In genomic region chr5:107775875-107776274, GRCm38 (mm10) we compare ENCODE assay signal across 26 mouse cellular contexts. TPM values are rescaled to one million over a fixed set of nuclear protein-coding genes. Genes with fewer than 3 reads are reported as not detected.
DNase-seq lines count a peak whose midpoint lies in the region; ATAC-seq lines count a peak whose summit lies in the region.
"Had no signal": no experiment of that assay in that cellular context is flagged by ENCODE, and none has a peak within 500 bp of the region (broad histone marks: within the 10 kb centered on the region; RNA-seq: fewer than 3 reads in every experiment).

No protein-coding gene starts in this region.

- no peak overlapping the region for H3K27ac ChIP-seq in forebrain, embryonic 11.5 days (ENCODE audit: low read depth, low read length)

- peak; percentile 27 for DNase-seq in heart, adult 11 months
- DNase-seq in heart, adult 9 months (ENCODE audit: low spot score in 2 of 2) = no peak
- no peak for DNase-seq in forebrain, embryonic 11.5 days (ENCODE audit: low spot score)
- DNase-seq in thymus, postnatal 14 days = no peak
- DNase-seq in frontal cortex, postnatal 10 days (ENCODE audit: low spot score in 2 of 2) = no peak
- DNase-seq: adrenal gland, adult 2 months; adrenal gland, adult 8-10 months; adrenal gland, postnatal 10 days; adrenal gland, postnatal 14 days; adrenal gland, postnatal 25 days; adrenal gland, postnatal 36 days; B cell, adult 2 months; cerebellum, adult 11 months; cerebellum, adult 11-12 months had no signal

- H3K36me3 ChIP-seq in forebrain, embryonic 11.5 days (ENCODE audit: control insufficient read depth, insufficient read depth, low read length) = no peaks in the 10 kb centered on the region

- H3K4me3 ChIP-seq in forebrain, embryonic 11.5 days (ENCODE audit: low read depth, low read length) = no peak overlapping the region

- H3K27me3 ChIP-seq in forebrain, embryonic 11.5 days (ENCODE audit: control insufficient read depth, insufficient read depth, low read length) = no peaks in the 10 kb centered on the region
- H3K27me3 ChIP-seq: CH12.LX, Patski had no signal

- no peaks in the 10 kb centered on the region for H3K4me1 ChIP-seq in forebrain, embryonic 11.5 days (replicated peaks; ENCODE audit: control insufficient read depth, insufficient read depth, low read length)

- WGBS in forebrain, embryonic 11.5 days = 98% methylated on average over 1 of the region's 1 CpGs

- H3K4me2 ChIP-seq in forebrain, embryonic 11.5 days (ENCODE audit: low read depth, low read length, severe bottlenecking) = no peak overlapping the region

- no peaks in the 10 kb centered on the region for H3K9me3 ChIP-seq in forebrain, embryonic 11.5 days (ENCODE audit: control insufficient read depth, low read length)
- H3K9me3 ChIP-seq: G1E had no signal

- no peak overlapping the region for H3K9ac ChIP-seq in forebrain, embryonic 11.5 days (ENCODE audit: low read length)

- ATAC-seq in granulocyte monocyte progenitor cell, adult 5-6 weeks (replicated peaks; ENCODE audit: poor library complexity, severe bottlenecking) = peak; percentile 60
- ATAC-seq in megakaryocyte, adult 5-6 weeks (ENCODE audit: poor library complexity, severe bottlenecking) = peak; percentile 60
- peak; percentile 46; the same call in 1 of the 2 replicates for ATAC-seq in megakaryocyte progenitor cell, adult 5-6 weeks (replicated peaks; ENCODE audit: poor library complexity)
- no peak for ATAC-seq in forebrain, embryonic 11.5 days (replicated peaks; ENCODE audit: low FRiP score)
- ATAC-seq: activated CD4-positive, CD25-positive, alpha-beta regulatory T cell, adult 4 months; CD4-positive, CD25-positive, alpha-beta regulatory T cell, adult 4 months; Patski had no signal

RNA-seq across cellular contexts. Expression of gene Gfi1, which starts 50.0 kb away (rescaled TPM):
- 42.2 and 60.6 TPM in 2 replicates for total RNA-seq in granulocyte monocyte progenitor cell, adult 5-6 weeks (2014; fragmentation: Nextera tagmentation)
- total RNA-seq in granulocyte monocyte progenitor cell, adult 5-6 weeks (2017) = 53.9 and 54.4 TPM in 2 replicates
- 1.0 and 3.6 TPM in 2 replicates for total RNA-seq in megakaryocyte, adult 5-6 weeks (2015)
- 2.2 and 3.7 TPM in 2 replicates for total RNA-seq in megakaryocyte, adult 5-6 weeks (2017)
- 45.2 and 47.9 TPM in 2 replicates for total RNA-seq in megakaryocyte progenitor cell, adult 5-6 weeks (2015)
- total RNA-seq in megakaryocyte progenitor cell, adult 5-6 weeks (2017) = 57.9 and 61.6 TPM in 2 replicates
- polyA plus RNA-seq in forebrain, embryonic 11.5 days (2014; fragmentation: Nextera tagmentation; extraction: Ambion mirVana) = 0.07 TPM in 1 of 2 replicates, not detected in the other
- total RNA-seq: adrenal gland, postnatal 25 days; MEL had no signal

RNA-seq across cellular contexts. Expression of gene Ube2d2b, which starts 54.0 kb away (rescaled TPM):
- not detected in 2 replicates for total RNA-seq in granulocyte monocyte progenitor cell, adult 5-6 weeks (2014; fragmentation: Nextera tagmentation)
- not detected in 2 replicates for total RNA-seq in granulocyte monocyte progenitor cell, adult 5-6 weeks (2017)
- total RNA-seq in megakaryocyte, adult 5-6 weeks (2015) = not detected in 2 replicates
- total RNA-seq in megakaryocyte, adult 5-6 weeks (2017) = 0.07 TPM in 1 of 2 replicates, not detected in the other
- not detected in 2 replicates for total RNA-seq in megakaryocyte progenitor cell, adult 5-6 weeks (2015)
- not detected in 2 replicates for total RNA-seq in megakaryocyte progenitor cell, adult 5-6 weeks (2017)
- 0.15 and 0.16 TPM in 2 replicates for polyA plus RNA-seq in forebrain, embryonic 11.5 days (2014; fragmentation: Nextera tagmentation; extraction: Ambion mirVana)
- total RNA-seq: adrenal gland, adult 18-20 months; adrenal gland, adult 2 months; adrenal gland, adult 8-10 months; adrenal gland, postnatal 10 days; adrenal gland, postnatal 14 days; adrenal gland, postnatal 25 days; adrenal gland, postnatal 36 days; adrenal gland, postnatal 4 days; CH12.LX; MEL had no signal
- polyA plus RNA-seq: adrenal gland, adult 2 months; brain, embryonic 14.5 days; G1E; Patski had no signal

Comparison
In these comparisons a context has a peak if more than half of its experiments do, and no peak if none do; other contexts are left out.
1. RNA of gene Gfi1, which starts 50.0 kb away (total RNA-seq): 45.2 to 61.6 TPM in megakaryocyte progenitor cell, adult 5-6 weeks and 42.2 to 60.6 TPM in granulocyte monocyte progenitor cell, adult 5-6 weeks; 1.0 to 3.7 TPM in megakaryocyte, adult 5-6 weeks; every median in the first group is over 4 times any median in the second.